Mouse (Mus musculus) myocyte (in vitro differentiated cells): ENCODE measurements around the gene Cbr2.

Source experiments
- CEBPB ChIP-seq: IDR thresholded peaks from 2 replicates; pipeline ENCODE4 v1.6.1; 2011; ENCODE audit warnings: mild to moderate bottlenecking, moderate library complexity; ENCODE audit not compliant: poor library complexity, insufficient read depth, severe bottlenecking
- E2F4 ChIP-seq: IDR thresholded peaks from one replicate; pipeline ENCODE4 v1.6.1; 2011; ENCODE audit warnings: mild to moderate bottlenecking, control low read depth, moderate library complexity; ENCODE audit not compliant: insufficient read depth
- MAX ChIP-seq: IDR thresholded peaks from one replicate; pipeline ENCODE4 v1.6.1; 2011; ENCODE audit warnings: low read depth, mild to moderate bottlenecking, control low read depth
- MYOD1 ChIP-seq, 3 experiments: IDR thresholded peaks; one replicate each; pipeline ENCODE4 v1.6.1; 2011; ENCODE audit warnings: control low read depth in 2 of 3, low read depth in 2 of 3, mild to moderate bottlenecking in 2 of 3, moderate library complexity in 1 of 3; ENCODE audit not compliant: insufficient read length in 2 of 3, control insufficient read depth in 1 of 3
- MYOG ChIP-seq, 3 experiments: IDR thresholded peaks; one replicate each; pipeline ENCODE4 v1.6.1; 2011; ENCODE audit warnings: control low read depth in 2 of 3, low read depth in 2 of 3, mild to moderate bottlenecking in 2 of 3; ENCODE audit not compliant: insufficient read length in 2 of 3, control insufficient read depth in 1 of 3, insufficient read depth in 1 of 3
- POLR2A ChIP-seq: IDR thresholded peaks from one replicate; pipeline ENCODE4 v1.6.1; 2011; ENCODE audit warnings: low read depth, mild to moderate bottlenecking, control low read depth, moderate library complexity; ENCODE audit not compliant: insufficient read length
- POLR2AphosphoS2 ChIP-seq: IDR thresholded peaks from one replicate; pipeline ENCODE4 v1.6.1; 2011; ENCODE audit warnings: low read depth, control low read depth; ENCODE audit not compliant: insufficient read length
- SRF ChIP-seq: IDR thresholded peaks from one replicate; pipeline ENCODE4 v1.6.1; 2011; ENCODE audit warnings: low read depth; ENCODE audit not compliant: control insufficient read depth, insufficient read length
- TCF12 ChIP-seq: IDR thresholded peaks from one replicate; pipeline ENCODE4 v1.6.1; 2011; ENCODE audit warnings: mild to moderate bottlenecking, control low read depth; ENCODE audit not compliant: poor library complexity, insufficient read depth, severe bottlenecking
- TCF3 ChIP-seq: IDR thresholded peaks from one replicate; pipeline ENCODE4 v1.6.1; 2011; ENCODE audit warnings: low read depth, control low read depth; ENCODE audit not compliant: insufficient read length
- USF1 ChIP-seq: IDR thresholded peaks from one replicate; pipeline ENCODE4 v1.6.1; 2011; ENCODE audit warnings: low read depth, mild to moderate bottlenecking, control low read depth, moderate library complexity

GRCm38 (mm10) chr11:120683536-120683935 lies 48.4 kb downstream of the Cbr2 start:
- TF ChIP-seq MYOG (IDR thresholded peaks at IDR 0.05; ENCODE audit: control insufficient read depth in 1 of 3, insufficient read depth in 1 of 3, insufficient read length in 2 of 3, low read depth in 2 of 3) = no peak
- no peak for TF ChIP-seq POLR2A
- TF ChIP-seq CEBPB = no peak
- TF ChIP-seq E2F4 = no peak
- no peak for TF ChIP-seq TCF12
- TF ChIP-seq POLR2AphosphoS2 = no peak
- no peak for TF ChIP-seq MAX
- TF ChIP-seq USF1 = no peak
- TF ChIP-seq MYOD1 (IDR thresholded peaks at IDR 0.05; ENCODE audit: control insufficient read depth in 1 of 3, insufficient read length in 2 of 3, low read depth in 2 of 3) = peak in 1 of 3 experiments; percentile 30
- TF ChIP-seq TCF3 = no peak
- no peak for TF ChIP-seq SRF
